ENCODE assay signal across 21 mouse cellular contexts in the genomic region with DNA sequence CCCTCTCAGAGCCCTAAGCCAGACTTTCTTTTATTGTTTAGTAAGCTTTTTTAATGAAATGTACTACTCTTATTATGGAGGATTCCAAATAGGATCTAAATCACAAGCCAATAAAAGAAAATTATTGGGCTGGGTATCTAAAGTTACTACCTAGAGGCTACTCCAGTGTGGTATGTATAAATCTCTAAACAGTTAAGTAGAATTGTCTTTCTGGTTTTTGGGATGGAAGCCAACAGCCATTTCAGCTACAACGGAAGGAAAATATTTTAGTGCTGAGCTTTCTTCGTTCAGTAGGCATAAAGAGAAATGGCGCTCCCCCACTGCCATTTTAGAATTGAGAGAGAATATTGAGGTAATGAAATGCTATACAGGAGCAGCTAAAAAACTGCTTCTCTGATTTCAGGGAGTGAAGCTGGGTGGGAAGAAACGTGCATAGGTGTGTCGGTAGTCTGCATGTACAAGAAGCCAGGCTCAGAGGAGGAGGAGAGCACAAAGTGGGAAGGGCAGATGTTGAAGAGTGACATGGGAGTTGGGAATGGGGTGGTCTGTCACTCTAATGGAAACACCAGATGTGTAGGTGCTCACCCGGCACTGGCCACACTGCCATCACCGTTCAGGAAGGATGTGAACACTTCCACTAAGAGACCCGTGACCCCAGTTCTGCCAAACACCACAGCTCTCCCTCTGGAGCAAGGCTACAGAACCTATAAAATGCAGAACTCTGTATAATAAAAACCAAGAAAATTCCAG.
"Had no signal": no experiment of that assay in that cellular context is flagged by ENCODE, and none has a peak within 500 bp of the region (broad histone marks: within the 10 kb centered on the region; RNA-seq: fewer than 3 reads in every experiment).

No protein-coding gene starts in this region.

- H3K36me3 ChIP-seq: liver, embryonic 13.5 days; lung, embryonic 15.5 days; midbrain, embryonic 10.5 days; midbrain, embryonic 13.5 days had no signal

- H3K27ac ChIP-seq: liver, embryonic 13.5 days; lung, embryonic 15.5 days; midbrain, embryonic 10.5 days; midbrain, embryonic 13.5 days; stomach, postnatal 0 days had no signal

- DNase-seq: kidney, adult 2 months; kidney, postnatal 10 days; kidney, postnatal 36 days; left cerebral cortex, postnatal 4 days; liver, embryonic 13.5 days; lung, postnatal 10 days; lung, postnatal 36 days; right cerebral cortex, adult 18-20 months; right cerebral cortex, postnatal 14 days; right cerebral cortex, postnatal 4 days; thymus, adult 2 months; thymus, postnatal 14 days had no signal

- ATAC-seq: inflammation-experienced regulatory T-cells, adult 6 months; intestine, embryonic 16.5 days; midbrain, embryonic 13.5 days; midbrain, embryonic 16.5 days had no signal

- H3K4me3 ChIP-seq: liver, embryonic 13.5 days; lung, embryonic 15.5 days; megakaryocyte, embryonic 14.5 days; midbrain, embryonic 10.5 days; midbrain, embryonic 13.5 days; myocyte had no signal

- H3K4me1 ChIP-seq: liver, embryonic 13.5 days; lung, embryonic 15.5 days; megakaryocyte, embryonic 14.5 days had no signal

- H3K27me3 ChIP-seq: liver, embryonic 13.5 days; lung, embryonic 15.5 days; megakaryocyte, embryonic 14.5 days had no signal

- H3K9me3 ChIP-seq: liver, embryonic 13.5 days; lung, embryonic 15.5 days; midbrain, embryonic 10.5 days; midbrain, embryonic 13.5 days had no signal

- H3K9ac ChIP-seq: liver, embryonic 13.5 days; lung, embryonic 15.5 days; midbrain, embryonic 13.5 days had no signal

- H3K4me2 ChIP-seq: liver, embryonic 13.5 days; lung, embryonic 15.5 days; midbrain, embryonic 13.5 days had no signal
